Mouse (Mus musculus) urinary bladder, postnatal 25 days (tissue): Measurements from ENCODE around the gene Slc25a22.
A peak's percentile ranks its signal among the peaks of the same experiment; 100 is the strongest.

Experiments
- DNase-seq: peaks from one replicate; pipeline ENCODE4 v3.0.0; 2022; ENCODE audit warnings: low spot score

Gene Slc25a22

DNA sequence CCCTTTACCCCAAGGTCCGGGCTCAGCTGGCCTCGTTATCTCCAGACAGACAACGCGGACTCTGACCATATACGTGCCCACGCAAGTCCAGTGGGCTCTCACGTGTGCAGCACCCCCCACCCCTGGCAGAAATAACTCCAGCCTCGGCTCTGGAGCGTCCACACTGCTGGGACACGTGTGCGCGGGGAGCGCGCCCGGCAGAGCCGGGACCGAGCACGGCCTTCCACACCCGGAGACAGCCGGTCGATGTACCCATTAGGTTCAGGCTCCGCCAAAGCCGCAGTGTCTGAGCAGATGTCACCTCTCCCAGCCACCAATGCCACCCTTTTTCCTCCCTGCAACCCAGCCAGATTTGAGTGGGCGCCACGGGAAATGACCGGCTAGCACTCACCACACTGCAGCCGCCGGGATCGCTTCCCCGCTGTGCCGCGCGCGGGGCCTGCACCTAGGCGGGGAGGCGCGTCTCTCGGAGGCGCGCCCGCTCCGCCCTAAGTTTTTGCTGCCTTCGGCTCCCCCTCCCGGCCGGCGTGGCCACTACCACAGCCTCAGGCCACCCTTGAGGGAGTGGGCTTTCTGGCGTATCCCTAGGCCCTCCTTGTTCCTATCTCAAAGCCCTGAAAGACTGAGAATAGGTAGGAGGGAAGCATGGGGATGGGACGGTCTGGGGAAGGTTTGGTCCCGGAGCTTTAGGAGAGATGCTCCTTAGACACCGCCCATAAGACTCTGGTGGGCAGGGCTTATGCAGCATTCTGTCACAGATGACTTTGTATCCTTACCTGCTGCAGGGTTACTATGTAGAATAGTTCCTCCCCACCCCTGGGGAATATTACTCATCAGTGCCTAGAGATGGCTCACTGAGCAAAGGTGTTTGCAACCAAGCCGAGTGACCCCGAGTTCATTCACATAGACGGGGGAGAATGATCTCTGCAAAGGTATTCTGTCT, at the start of gene Slc25a22:
Slc25a22 (minus strand) TSS at position 715 of the 943 bp plus-strand sequence.
- peak; percentile 81 for DNase-seq

DNA sequence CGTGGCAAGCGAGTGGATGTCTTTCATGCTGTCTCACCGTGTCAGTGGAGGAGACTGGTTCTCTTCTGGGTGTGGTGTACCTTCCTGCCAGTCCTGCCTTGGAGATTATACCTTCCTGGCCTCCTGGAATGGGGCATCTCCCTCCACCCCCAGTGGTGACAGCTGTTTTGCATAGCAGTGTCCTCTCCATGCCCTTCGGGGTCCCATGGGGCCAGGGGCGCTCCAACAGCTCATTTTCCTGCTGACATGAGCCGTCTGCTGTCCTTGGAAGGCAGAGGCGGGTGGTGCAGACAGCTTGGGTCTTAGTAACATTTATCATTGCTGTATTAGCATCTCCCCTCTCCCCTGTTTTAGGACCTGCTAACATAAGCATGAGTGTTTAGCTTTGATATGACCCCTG, 49.4 kb upstream of the Slc25a22 start:
- DNase-seq = no peak

DNA sequence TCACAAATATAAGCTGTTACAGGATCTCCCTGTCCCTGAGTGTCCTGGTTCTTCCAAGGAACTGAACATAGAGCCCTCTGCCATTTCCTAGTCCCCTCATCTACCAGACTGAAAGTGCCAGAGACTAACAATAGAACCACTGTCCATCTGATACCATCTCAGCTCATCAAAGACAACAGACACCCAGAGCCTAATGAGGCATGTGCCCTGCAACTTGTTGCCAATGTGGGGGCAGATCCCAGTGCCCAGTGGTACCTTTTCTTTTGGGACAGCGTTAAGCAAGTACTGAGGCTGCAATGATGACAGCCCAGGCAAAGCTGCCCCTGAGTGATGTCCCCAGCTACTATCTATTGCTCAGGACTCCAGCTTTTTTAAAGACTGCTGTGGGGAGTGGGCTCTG, 48.5 kb upstream of the Slc25a22 start:
- DNase-seq = no peak

DNA sequence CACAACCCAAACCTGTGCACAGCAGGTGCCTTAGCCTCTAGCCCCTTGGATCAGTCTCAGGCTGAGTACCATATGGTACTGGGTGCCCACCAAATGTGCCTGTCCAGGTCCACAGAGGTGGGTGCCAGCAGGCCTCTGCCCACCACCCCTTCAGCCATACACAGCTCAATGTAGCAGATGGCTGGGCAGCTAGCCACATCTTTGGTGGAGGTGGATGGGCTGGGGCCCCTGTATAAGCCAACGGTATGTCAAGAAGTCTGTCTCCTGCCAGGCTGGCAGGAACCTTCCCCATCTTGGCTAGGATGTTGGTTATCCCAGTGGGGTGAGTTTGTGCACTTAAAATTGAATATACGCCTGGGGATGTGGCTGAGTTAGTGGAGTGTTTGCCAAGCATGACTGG, 47.9 kb upstream of the Slc25a22 start:
- DNase-seq = no peak

DNA sequence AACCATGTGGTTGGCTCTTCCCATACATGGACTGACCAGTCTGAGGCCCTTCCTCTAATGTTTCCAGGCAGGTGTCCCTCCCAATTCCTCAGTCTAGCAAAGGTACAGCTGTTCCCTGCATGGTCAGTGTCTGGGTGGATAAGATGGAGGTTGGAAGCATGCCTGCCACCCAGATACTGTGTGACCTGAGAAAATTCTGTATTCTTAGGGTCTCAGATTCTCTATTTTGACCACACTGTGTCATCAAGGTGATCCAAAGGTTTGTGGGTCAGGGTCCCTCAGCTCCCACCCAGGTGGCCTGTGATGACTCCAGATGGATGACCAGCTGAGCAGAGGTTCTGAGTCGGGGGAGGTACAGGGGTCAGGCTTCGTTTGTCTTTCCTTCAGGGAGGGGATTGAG, 47.5 kb upstream of the Slc25a22 start:
- DNase-seq = no peak

DNA sequence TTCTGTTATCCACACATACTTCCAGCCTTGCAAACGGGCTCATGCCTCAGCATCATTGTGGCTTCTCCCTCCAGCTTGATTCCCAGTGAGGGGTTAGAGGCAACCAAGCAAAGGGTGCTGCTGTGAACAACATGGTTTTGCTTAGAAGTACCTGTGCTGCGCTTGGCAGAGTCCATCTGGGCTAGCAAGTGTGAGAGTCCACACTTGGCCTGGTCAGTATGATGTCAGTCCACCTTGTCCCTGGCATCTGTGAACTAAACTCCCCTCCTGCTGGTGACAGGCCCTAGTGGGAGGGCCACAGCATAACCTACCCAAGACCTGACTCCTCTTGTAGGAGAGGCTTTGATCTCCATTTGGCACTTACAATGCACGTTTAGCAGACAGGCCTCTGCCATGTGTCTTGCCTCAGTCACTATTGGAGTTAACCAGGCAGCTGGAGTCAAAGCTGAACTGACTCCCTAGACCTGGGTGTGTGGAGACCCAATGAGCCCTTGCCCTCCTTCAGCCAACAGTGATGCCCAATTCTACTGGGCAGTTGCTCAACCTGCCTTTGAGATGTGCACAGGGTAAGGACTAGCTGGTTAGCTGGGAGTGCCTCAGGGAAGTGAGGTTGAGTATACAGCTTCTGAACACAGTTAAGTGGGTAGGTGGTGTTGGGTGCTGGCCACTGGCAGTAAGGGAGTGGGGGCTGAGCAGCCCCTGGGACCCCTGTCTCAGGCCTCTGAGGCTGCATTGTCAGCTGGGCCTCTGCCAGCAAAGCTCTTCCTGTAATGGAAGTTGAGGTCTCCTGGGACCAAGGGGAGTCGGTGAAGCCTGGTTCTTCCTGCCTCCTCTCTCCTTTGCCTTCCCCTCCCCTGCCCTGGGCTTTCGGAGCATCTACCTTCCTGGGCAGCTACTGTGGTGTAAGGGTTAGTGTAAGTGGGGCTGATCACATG, 46.8 kb upstream of the Slc25a22 start:
- no peak for DNase-seq

DNA sequence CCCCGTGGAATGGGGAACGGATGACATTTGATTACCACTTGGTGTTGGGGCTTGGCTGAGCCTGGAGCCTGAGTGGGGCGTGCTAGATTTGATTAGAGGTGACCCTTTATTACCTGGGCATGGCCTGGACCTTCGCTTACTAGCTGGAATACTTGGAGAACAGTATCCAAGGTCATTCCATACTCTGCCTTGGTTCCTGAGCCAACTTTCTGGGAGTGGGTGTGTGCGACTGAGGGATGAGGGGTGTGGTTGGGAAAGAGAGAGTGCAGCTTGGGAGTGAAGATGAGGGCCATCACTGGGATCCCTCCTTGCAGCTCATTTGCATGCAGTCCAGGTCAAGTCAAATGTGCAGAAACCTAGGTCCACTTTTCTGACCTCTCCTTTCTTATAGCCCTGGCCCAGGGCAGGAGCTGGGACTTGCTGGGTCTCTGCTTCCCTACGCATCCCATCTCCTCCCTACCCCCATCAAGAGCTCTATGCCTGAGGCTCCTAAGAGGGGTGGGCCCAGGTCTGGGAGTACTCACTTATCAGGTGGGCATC, 45.5 kb upstream of the Slc25a22 start:
- DNase-seq = no peak

DNA sequence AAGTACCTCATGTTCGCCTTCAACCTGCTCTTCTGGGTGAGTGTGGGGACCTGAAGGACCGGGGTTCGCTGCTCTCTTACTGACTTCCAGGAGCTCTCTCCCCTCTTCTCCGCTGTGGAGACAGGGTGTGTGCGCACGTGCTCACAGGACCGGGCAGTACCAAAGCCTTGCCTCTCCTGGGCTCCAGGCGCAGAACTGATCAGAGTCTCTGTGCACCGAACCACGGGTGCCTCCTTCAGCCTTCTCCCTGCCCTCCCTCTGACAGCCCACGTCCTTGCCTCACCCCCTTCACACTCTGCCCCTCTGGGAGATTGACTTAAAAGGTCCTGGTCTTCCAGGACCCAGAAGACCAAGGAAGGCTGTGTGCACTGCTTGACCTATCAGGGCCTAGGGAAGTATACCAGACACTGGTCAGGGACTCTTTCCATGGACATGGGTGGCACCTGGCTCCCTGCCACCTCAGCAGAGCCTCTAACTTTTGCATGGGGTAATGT, 44.9 kb upstream of the Slc25a22 start:
- no peak for DNase-seq

DNA sequence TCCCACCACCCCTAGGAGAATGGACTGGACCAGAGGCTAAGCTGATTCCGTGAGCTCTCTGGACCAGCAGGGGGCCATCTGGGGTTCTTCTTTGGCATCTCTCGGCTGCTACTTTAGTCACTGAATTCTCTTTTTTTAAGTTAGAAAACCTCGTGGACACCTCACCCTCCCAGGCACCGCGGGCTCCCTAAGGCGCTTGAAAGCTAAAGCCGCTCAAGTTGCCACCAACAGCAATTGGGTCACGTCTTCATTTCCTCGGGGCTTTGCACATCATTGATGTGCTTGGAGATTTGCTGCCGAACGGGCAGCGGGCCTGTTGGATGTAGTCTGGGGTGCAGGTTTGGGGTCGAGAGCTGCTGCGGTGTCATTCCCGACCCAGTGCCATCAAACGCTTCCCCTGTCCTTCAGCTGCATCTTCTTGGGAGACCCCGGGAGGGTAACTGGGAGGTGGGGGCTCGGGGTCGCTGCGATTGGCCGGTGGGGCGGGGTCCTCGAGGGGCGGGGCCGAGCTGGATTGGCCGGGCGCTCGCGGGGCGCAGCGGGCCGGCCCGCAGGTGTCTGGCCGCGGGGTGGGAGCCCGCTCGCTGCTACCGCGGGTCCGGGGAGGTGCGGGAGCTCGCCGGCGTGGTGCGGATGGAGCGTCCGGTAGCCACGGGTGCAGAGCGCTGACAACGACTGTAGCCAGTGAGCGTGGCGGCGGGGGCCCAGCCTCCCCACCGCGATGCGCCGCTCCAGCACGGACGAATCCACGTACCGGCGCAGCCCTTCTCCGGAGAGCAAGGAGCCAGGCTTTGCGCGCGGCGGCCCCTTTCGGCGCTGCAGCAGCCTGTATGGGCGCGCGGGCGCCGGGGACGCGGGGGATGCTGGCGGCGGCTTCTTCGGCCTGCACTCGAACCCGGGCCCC, 44.1 kb upstream of the Slc25a22 start:
- peak; percentile 25 for DNase-seq

DNA sequence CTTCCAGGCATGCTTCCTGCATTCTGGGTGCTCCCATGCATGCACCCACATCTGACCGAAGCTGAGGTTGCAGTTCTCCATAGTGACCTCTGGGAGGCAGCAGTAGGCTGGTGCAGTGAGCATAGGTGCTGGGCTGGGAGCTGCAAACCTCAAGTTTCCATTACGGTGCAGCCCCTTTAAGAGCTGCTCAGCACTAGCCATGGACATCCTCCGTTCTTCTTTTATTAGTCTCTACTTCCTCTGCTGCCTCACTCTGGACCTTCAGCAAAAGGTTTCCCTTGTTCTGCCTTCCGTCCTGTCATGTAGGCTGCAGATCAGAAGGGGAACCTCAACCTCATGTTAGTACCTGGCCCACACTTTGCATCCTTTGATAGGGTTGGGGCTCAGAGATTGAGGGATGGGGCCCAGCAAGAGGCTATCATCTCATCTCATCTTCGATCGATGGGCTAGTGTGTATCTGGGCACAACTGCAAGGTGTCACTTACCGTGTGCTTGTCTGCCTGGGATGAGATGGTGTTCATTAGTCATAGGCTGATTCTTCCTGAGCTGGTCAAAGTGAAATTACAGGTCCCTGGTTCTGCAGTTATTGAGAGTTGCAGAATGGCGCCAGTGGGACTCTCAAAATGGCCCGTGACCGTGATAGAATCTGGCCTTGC, 43.3 kb upstream of the Slc25a22 start:
- peak; percentile 55 for DNase-seq

DNA sequence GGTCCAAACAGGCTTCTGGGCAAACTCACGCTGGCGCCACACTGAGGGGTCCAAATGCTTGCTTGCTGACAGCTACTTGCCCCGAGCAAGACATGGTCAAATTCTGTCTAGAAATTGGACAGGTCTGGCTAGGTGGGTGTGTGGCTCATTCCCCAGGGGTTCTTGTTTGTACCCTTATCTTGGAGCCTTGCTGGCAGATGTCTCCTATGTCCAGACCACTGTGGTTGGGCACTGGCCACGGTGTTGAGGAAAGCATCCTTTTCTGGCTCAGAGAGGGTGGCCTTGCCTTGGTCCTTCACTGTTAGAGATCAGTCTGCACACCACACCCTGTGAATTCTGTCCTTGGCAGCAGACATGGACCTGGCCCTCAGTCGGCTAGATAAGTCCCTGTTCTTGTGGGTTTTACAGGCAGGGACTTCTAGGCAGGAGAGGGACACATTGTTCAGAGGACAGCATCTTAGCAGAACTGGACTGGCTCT, 40.6 kb upstream of the Slc25a22 start:
- no peak for DNase-seq

DNA sequence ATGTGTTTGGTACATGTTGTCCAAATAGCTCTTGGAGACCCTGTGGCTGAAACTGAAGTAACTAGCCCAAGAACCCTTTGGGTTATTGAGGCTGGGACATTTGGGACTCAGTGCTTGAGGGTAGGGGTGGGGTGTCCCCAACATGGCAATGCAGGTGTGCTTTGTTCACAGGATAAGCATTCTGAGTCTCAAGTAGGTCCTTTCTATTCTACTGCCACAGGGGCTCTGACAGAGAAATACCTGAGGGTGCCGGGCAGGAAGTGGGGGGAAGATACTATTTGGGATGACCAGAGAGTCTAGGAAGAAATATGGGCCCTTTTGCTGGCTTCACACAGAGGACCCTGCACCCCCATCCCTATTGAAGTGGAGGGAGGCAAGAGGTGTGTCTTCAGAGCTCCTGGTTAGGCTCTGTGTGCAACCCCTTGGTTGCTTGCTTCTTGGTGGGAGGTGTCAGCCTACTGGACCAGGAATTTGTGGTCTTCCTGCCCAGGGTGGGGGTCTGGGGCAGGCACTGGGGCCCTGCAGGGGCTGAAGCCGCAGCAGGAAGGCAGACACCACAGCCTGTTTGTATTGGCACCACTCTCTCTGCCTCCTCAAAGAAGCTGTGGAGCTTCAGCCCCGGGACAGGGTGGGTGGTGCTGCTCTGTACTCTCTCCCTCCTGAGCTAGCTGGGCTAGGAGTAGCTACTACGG, 40.0 kb upstream of the Slc25a22 start:
- DNase-seq = no peak

DNA sequence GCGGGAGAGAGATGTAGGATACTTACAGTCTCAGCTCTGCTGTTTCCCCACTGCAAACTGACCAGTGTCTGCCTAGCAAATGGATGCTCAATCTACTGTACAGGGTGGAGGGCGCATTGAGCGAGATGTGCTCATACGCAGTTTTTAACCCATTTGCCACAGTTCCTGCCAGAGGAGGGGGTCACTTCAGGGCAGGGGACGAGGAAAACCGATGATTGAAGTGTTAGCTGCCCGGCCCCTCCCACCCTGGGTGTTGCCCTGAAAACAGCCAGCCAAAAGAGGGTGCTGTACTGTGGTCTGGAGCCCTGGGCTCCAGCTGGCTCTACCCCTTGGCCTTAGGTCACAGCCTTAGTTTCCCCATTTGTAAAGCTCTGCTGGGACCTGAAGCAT, 39.3 kb upstream of the Slc25a22 start:
- peak; percentile 23 for DNase-seq

DNA sequence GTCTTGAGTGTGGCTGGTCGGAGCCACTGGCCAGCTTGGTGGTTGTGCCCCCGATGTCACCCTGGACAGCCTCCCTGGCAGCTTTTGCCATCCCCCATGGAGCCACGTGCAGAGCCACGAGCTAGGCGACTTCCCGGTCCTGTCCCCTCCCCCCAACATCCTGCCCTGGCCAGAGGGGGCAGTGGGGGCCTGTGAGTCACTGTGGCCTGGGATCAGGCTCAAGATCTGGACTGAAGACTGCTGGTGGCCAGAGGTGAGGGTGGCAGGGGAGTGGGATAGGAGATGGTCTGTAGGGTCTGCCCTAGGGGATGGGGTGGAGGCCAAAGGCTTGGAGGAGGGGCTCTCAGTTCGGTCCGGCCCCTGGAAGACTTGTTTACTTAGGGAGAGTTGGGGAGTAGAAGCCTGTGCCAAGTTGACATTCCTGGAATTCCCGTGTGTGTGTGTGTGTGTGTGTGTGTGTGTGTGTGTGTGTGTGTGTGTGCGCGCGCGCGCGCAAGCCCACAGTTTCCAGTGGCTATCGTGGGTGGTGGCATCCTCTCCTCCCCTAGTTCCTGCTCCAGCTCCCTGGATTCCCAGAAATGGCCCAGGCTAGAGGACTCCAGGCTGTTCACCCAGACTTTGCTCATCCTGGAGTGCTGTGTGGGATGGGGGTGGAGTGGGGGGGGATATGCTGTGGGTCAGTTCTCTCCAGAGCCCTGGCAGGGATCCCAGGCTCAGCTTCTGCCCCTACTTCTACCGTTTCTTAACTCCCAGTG, 38.7 kb upstream of the Slc25a22 start:
- DNase-seq = peak; percentile 83

DNA sequence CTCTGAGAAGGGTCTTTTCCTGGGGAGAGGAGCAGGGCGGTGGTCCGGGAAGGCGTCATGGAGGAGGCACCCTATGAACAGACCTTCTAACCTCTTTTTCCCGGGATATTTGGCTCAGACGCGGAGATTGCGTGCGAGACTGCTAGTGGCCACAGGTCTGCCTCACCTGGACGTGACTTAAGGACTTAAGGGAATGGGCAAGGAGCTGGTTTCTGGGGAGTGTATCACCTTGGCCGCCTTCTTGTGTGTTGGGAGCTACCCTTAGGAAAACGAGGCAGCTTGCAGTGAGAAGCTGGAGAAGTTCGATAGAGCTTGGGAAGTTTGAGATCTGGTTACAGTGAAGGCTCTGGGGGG, 38.1 kb upstream of the Slc25a22 start:
- no peak for DNase-seq

DNA sequence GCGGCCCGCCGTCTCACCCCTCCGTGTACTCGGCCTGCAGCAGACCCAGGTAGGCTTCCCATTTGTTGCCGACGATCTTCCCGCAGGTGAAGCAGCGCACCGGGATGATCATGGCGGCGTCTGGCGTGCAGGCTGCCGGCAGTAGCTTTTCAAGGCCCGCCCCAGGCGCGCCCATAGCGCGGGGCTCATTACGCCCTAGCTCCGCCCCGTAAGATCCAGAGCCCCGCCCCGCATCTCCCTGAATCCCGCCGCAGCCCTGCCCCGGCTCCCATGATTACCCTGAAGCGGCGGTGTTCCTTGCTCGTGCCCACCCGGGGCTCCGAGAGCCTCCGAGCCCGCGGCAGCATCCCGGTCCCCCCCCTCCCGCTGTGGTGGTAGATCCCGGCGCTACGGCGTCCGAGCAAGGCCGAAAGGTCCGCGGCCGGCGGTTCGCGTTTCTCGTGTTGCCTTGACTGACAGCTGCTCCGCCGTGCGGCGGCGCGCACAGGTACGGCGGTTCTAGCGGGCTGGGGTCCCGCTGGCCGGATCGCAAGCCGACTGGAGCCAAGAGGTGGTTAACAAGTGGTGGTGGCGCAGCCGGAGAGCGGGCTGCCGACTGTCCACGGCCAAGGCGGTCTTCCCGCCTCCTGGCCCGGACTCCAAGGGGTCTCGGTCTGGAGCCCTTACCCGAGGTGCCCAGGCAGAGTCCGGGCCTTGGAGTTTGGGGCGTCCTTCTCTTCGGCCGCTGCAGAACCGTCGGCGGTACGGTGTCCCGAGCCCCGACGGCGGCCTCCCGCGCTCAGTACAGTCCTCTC, 37.5 kb upstream of the Slc25a22 start, which contains the start of the genes Polr2l and Tspan4:
Polr2l (minus strand) TSS at position 122 of the 794 bp plus-strand sequence.
Tspan4 (plus strand) TSS at position 230 of the 794 bp plus-strand sequence.
- DNase-seq = peak; percentile 82

DNA sequence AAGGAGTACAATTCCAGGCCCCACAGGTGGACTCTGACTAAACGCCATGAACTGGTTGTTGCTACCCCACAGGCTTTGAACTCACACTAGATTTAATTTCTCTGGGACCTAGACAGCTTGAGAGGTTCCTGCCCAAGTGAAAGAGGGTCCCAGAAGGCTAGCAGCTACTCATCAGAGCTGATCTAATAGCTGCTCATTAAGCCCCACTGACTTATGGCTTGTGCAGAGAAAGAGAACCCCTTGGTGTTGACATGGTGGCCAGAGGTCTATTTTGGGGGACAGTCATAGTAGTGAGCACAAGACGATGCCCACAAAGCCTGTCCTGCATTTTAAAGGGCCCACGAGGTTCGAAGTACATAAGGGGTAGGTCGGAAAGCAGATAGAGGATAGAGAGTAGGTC, 36.5 kb upstream of the Slc25a22 start:
- DNase-seq = no peak

DNA sequence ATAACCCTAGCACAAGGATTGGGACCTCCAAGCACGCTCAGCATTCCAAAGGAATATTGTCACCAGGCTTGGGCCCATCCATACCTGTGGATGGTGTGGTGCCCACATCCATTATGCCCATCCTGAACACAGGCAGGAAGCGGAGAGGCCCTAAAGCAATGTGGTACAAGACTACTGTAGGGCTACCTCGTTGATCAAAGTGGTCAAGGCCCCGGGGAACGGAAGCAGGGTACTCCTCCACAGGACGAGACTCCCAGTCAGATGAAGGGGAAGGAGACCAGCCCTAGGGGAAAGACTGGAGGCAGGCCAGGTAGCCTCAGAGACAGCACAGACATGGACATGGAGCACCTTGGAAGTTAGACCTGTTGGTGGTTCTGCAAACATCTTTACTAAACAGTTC, 35.1 kb upstream of the Slc25a22 start:
- no peak for DNase-seq
